Mouse (Mus musculus): ENCODE data around the gene Rai14. TPM values are rescaled to one million over a fixed set of nuclear protein-coding genes. Genes with fewer than 3 reads are reported as not detected.

Gene Rai14
- polyA plus RNA-seq, 1 experiment from 2014 or later: 75.0 TPM

- Histone ChIP-seq H3K9me3 (ENCODE audit: control insufficient read depth, low read length) (no peaks in the 10 kb centered on the region), H3K27me3 (ENCODE audit: control insufficient read depth, insufficient read depth, low read length) (no peaks in the 10 kb centered on the region), H3K4me3 (ENCODE audit: low read length) (no peak overlapping the region), H3K4me1 (ENCODE audit: control insufficient read depth, insufficient read depth, low read length) (no peaks in the 10 kb centered on the region), H3K9ac (ENCODE audit: low read depth, low read length) (no peak overlapping the region), H3K36me3 (ENCODE audit: control insufficient read depth, insufficient read depth, low read length) (peaks cover 28% of the 10 kb centered on the region; the same call in 1 of the 2 replicates), H3K4me2 (replicated peaks; ENCODE audit: low read depth, low read length) (no peak overlapping the region), H3K27ac (ENCODE audit: low read depth, low read length) (no peak overlapping the region)
- WGBS: 82% methylated on average over 10 of the region's 10 CpGs
- no peak for ATAC-seq (ENCODE audit: low FRiP score, low TSS enrichment)
Observed at GRCm38 (mm10) chr15:10584359-10585187, 129.9 kb downstream of the Rai14 start.

- Histone ChIP-seq H3K9ac (ENCODE audit: low read depth, low read length) (no peak overlapping the region), H3K4me3 (ENCODE audit: low read length) (no peak overlapping the region), H3K27ac (ENCODE audit: low read depth, low read length) (no peak overlapping the region), H3K9me3 (ENCODE audit: control insufficient read depth, low read length) (no peaks in the 10 kb centered on the region), H3K4me2 (replicated peaks; ENCODE audit: low read depth, low read length) (no peak overlapping the region), H3K4me1 (ENCODE audit: control insufficient read depth, insufficient read depth, low read length) (no peaks in the 10 kb centered on the region), H3K27me3 (ENCODE audit: control insufficient read depth, insufficient read depth, low read length) (no peaks in the 10 kb centered on the region), H3K36me3 (ENCODE audit: control insufficient read depth, insufficient read depth, low read length) (peaks cover 26% of the 10 kb centered on the region; the same call in 1 of the 2 replicates)
- 52% methylated on average over 8 of the region's 8 CpGs for WGBS
- ATAC-seq (ENCODE audit: low FRiP score, low TSS enrichment): peak; percentile 92
Observed at GRCm38 (mm10) chr15:10583408-10583807, 131.0 kb downstream of the Rai14 start.

- Histone ChIP-seq H3K4me3 (ENCODE audit: low read length) (no peak overlapping the region), H3K9ac (ENCODE audit: low read depth, low read length) (no peak overlapping the region), H3K4me2 (replicated peaks; ENCODE audit: low read depth, low read length) (no peak overlapping the region), H3K4me1 (ENCODE audit: control insufficient read depth, insufficient read depth, low read length) (no peaks in the 10 kb centered on the region), H3K9me3 (ENCODE audit: control insufficient read depth, low read length) (no peaks in the 10 kb centered on the region), H3K27me3 (ENCODE audit: control insufficient read depth, insufficient read depth, low read length) (no peaks in the 10 kb centered on the region), H3K36me3 (ENCODE audit: control insufficient read depth, insufficient read depth, low read length) (peaks cover 42% of the 10 kb centered on the region), H3K27ac (ENCODE audit: low read depth, low read length) (no peak overlapping the region)
- no peak for ATAC-seq (ENCODE audit: low FRiP score, low TSS enrichment)
- 87% methylated on average over 3 of the region's 3 CpGs for WGBS
Observed at GRCm38 (mm10) chr15:10579159-10579558, 135.3 kb downstream of the Rai14 start.

GRCm38 (mm10) chr15:10566486-10566885 lies 147.9 kb downstream of the Rai14 start:
- no peaks in the 10 kb centered on the region for H3K27me3 ChIP-seq (ENCODE audit: control insufficient read depth, insufficient read depth, low read length)
- H3K9ac ChIP-seq (ENCODE audit: low read depth, low read length): no peak overlapping the region
- H3K4me1 ChIP-seq (ENCODE audit: control insufficient read depth, insufficient read depth, low read length): no peaks in the 10 kb centered on the region
- 89% methylated on average over 7 of the region's 7 CpGs for WGBS
- peaks cover 40% of the 10 kb centered on the region for H3K36me3 ChIP-seq (ENCODE audit: control insufficient read depth, insufficient read depth, low read length)
- H3K27ac ChIP-seq (ENCODE audit: low read depth, low read length): no peak overlapping the region
- no peak overlapping the region for H3K4me2 ChIP-seq (replicated peaks; ENCODE audit: low read depth, low read length)
- H3K4me3 ChIP-seq (ENCODE audit: low read length): no peak overlapping the region
- ATAC-seq (ENCODE audit: low FRiP score, low TSS enrichment): no peak
- no peaks in the 10 kb centered on the region for H3K9me3 ChIP-seq (ENCODE audit: control insufficient read depth, low read length)

GRCm38 (mm10) chr15:10564201-10564600 lies 150.2 kb downstream of the Rai14 start:
- no peak for ATAC-seq (ENCODE audit: low FRiP score, low TSS enrichment)
- H3K4me3 ChIP-seq (ENCODE audit: low read length): no peak overlapping the region
- H3K4me2 ChIP-seq (replicated peaks; ENCODE audit: low read depth, low read length): no peak overlapping the region
- H3K27me3 ChIP-seq (ENCODE audit: control insufficient read depth, insufficient read depth, low read length): no peaks in the 10 kb centered on the region
- peaks cover 19% of the 10 kb centered on the region; the same call in 1 of the 2 replicates for H3K36me3 ChIP-seq (ENCODE audit: control insufficient read depth, insufficient read depth, low read length)
- no peak overlapping the region for H3K27ac ChIP-seq (ENCODE audit: low read depth, low read length)
- H3K4me1 ChIP-seq (ENCODE audit: control insufficient read depth, insufficient read depth, low read length): no peaks in the 10 kb centered on the region
- no peak overlapping the region for H3K9ac ChIP-seq (ENCODE audit: low read depth, low read length)
- WGBS: 53% methylated on average over 1 of the region's 1 CpGs
- no peaks in the 10 kb centered on the region for H3K9me3 ChIP-seq (ENCODE audit: control insufficient read depth, low read length)

- Histone ChIP-seq H3K4me3 (ENCODE audit: low read length) (no peak overlapping the region), H3K36me3 (ENCODE audit: control insufficient read depth, insufficient read depth, low read length) (peaks cover under 1% of the 10 kb centered on the region; the same call in 1 of the 2 replicates), H3K4me1 (ENCODE audit: control insufficient read depth, insufficient read depth, low read length) (no peaks in the 10 kb centered on the region), H3K27ac (ENCODE audit: low read depth, low read length) (no peak overlapping the region), H3K4me2 (replicated peaks; ENCODE audit: low read depth, low read length) (no peak overlapping the region), H3K27me3 (ENCODE audit: control insufficient read depth, insufficient read depth, low read length) (no peaks in the 10 kb centered on the region), H3K9ac (ENCODE audit: low read depth, low read length) (no peak overlapping the region), H3K9me3 (ENCODE audit: control insufficient read depth, low read length) (no peaks in the 10 kb centered on the region)
- no peak for ATAC-seq (ENCODE audit: low FRiP score, low TSS enrichment)
Observed at GRCm38 (mm10) chr15:10562281-10562680, 152.1 kb downstream of the Rai14 start.

GRCm38 (mm10) chr15:10560005-10560404 lies 154.4 kb downstream of the Rai14 start:
- H3K27ac ChIP-seq (ENCODE audit: low read depth, low read length): no peak overlapping the region
- H3K4me1 ChIP-seq (ENCODE audit: control insufficient read depth, insufficient read depth, low read length): no peaks in the 10 kb centered on the region
- H3K9me3 ChIP-seq (ENCODE audit: control insufficient read depth, low read length): no peaks in the 10 kb centered on the region
- no peak overlapping the region for H3K4me2 ChIP-seq (replicated peaks; ENCODE audit: low read depth, low read length)
- H3K9ac ChIP-seq (ENCODE audit: low read depth, low read length): no peak overlapping the region
- H3K36me3 ChIP-seq (ENCODE audit: control insufficient read depth, insufficient read depth, low read length): no peaks in the 10 kb centered on the region
- H3K4me3 ChIP-seq (ENCODE audit: low read length): no peak overlapping the region
- H3K27me3 ChIP-seq (ENCODE audit: control insufficient read depth, insufficient read depth, low read length): no peaks in the 10 kb centered on the region
- 94% methylated on average over 7 of the region's 7 CpGs for WGBS
- no peak for ATAC-seq (ENCODE audit: low FRiP score, low TSS enrichment)

- no peak for ATAC-seq (ENCODE audit: low FRiP score, low TSS enrichment)
- Histone ChIP-seq H3K4me2 (replicated peaks; ENCODE audit: low read depth, low read length) (no peak within 1 kb of the TSS), H3K9me3 (ENCODE audit: control insufficient read depth, low read length) (no peaks in the 10 kb centered on the region), H3K36me3 (ENCODE audit: control insufficient read depth, insufficient read depth, low read length) (no peaks in the 10 kb centered on the region), H3K4me1 (ENCODE audit: control insufficient read depth, insufficient read depth, low read length) (no peaks in the 10 kb centered on the region), H3K27ac (ENCODE audit: low read depth, low read length) (no peak within 1 kb of the TSS), H3K9ac (ENCODE audit: low read depth, low read length) (no peak within 1 kb of the TSS), H3K27me3 (ENCODE audit: control insufficient read depth, insufficient read depth, low read length) (no peaks in the 10 kb centered on the region), H3K4me3 (ENCODE audit: low read length) (no peak within 1 kb of the TSS)
- WGBS: 90% methylated on average over 13 of the region's 13 CpGs
Observed at GRCm38 (mm10) chr15:10558465-10558864, 156.0 kb downstream of the Rai14 start, which contains the start of gene Ttc23l. Gene Ttc23l, minus strand, starts transcription at chr15:10558668.

GRCm38 (mm10) chr15:10554336-10554735 lies 160.1 kb downstream of the Rai14 start:
- no peak overlapping the region for H3K4me2 ChIP-seq (replicated peaks; ENCODE audit: low read depth, low read length)
- H3K27ac ChIP-seq (ENCODE audit: low read depth, low read length): no peak overlapping the region
- no peak for ATAC-seq (ENCODE audit: low FRiP score, low TSS enrichment)
- H3K36me3 ChIP-seq (ENCODE audit: control insufficient read depth, insufficient read depth, low read length): no peaks in the 10 kb centered on the region
- H3K27me3 ChIP-seq (ENCODE audit: control insufficient read depth, insufficient read depth, low read length): no peaks in the 10 kb centered on the region
- H3K9ac ChIP-seq (ENCODE audit: low read depth, low read length): no peak overlapping the region
- H3K4me3 ChIP-seq (ENCODE audit: low read length): no peak overlapping the region
- H3K9me3 ChIP-seq (ENCODE audit: control insufficient read depth, low read length): no peaks in the 10 kb centered on the region
- H3K4me1 ChIP-seq (ENCODE audit: control insufficient read depth, insufficient read depth, low read length): no peaks in the 10 kb centered on the region
